Mouse (Mus musculus): ENCODE results near the gene Gm14401. TPM values are rescaled to one million over a fixed set of nuclear protein-coding genes. Genes with fewer than 3 reads are reported as not detected.

Gm14401 gene
- polyA plus RNA-seq (2015; fragmentation: Illumina TruSeq; extraction: RNeasy Lipid Tissue Mini Kit (QIAGEN cat#74804); ENCODE audit: insufficient read depth, low replicate concordance) = not detected

GRCm38 (mm10) chr2:177073432-177074423 is at the start of gene Gm14401:
Gm14401 (plus strand) TSS chr2:177074320.

Other genes starting within 250 kb of the Gm14401 start
- not detected for gene Gm14408, start 243.2 kb upstream of the Gm14401 start, polyA plus RNA-seq (2015; fragmentation: Illumina TruSeq; extraction: RNeasy Lipid Tissue Mini Kit (QIAGEN cat#74804); ENCODE audit: insufficient read depth, low replicate concordance)
- 7.7 TPM for gene Gm14296, start 146.5 kb upstream of the Gm14401 start, polyA plus RNA-seq (2015; fragmentation: Illumina TruSeq; extraction: RNeasy Lipid Tissue Mini Kit (QIAGEN cat#74804); ENCODE audit: insufficient read depth, low replicate concordance)
- 3.6 TPM for gene Gm14419, start 73.4 kb upstream of the Gm14401 start, polyA plus RNA-seq (2015; fragmentation: Illumina TruSeq; extraction: RNeasy Lipid Tissue Mini Kit (QIAGEN cat#74804); ENCODE audit: insufficient read depth, low replicate concordance)
- 24.6 TPM for gene Gm14410, start 132.1 kb downstream of the Gm14401 start, polyA plus RNA-seq (2015; fragmentation: Illumina TruSeq; extraction: RNeasy Lipid Tissue Mini Kit (QIAGEN cat#74804); ENCODE audit: insufficient read depth, low replicate concordance)
- gene Gm14409, start 192.7 kb downstream of the Gm14401 start, polyA plus RNA-seq (2015; fragmentation: Illumina TruSeq; extraction: RNeasy Lipid Tissue Mini Kit (QIAGEN cat#74804); ENCODE audit: insufficient read depth, low replicate concordance) = not detected
- gene Gm14412, start 250.0 kb downstream of the Gm14401 start, polyA plus RNA-seq (2015; fragmentation: Illumina TruSeq; extraction: RNeasy Lipid Tissue Mini Kit (QIAGEN cat#74804); ENCODE audit: insufficient read depth, low replicate concordance) = 0.29 TPM

All from spleen, adult 10 weeks (tissue).